Mouse (Mus musculus) liver, postnatal 0 days (tissue): ENCODE data around the gene Ugt1a5. TPM values are rescaled to one million over a fixed set of nuclear protein-coding genes. Genes with fewer than 3 reads are reported as not detected.
"Not testable (repeated sequence)": the region's sequence is repeated elsewhere in the genome, so short reads cannot be mapped to it uniquely, and the experiment has no call there.

Source experiments
- ATAC-seq: fragments of 200-750 bp; cut with Nextera tagmentation; 2 replicates; pipeline ENCODE4 v1.8.0; 2017; ENCODE audit warnings: mild to moderate bottlenecking, moderate library complexity
- DNase-seq: peaks from one replicate; pipeline ENCODE4 v3.0.0-alpha.2; 2016
- H3K27ac ChIP-seq: fragments of 300-500 bp; sonication (generic); 2 replicates; pipeline ENCODE4 v1.5.1; 2014; ENCODE audit warnings: antibody characterized with exemption, moderate library complexity, mild to moderate bottlenecking, low read depth
- H3K27me3 ChIP-seq: fragments of 300-500 bp; sonication (generic); 2 replicates; pipeline ENCODE4 v1.6.1; 2014; ENCODE audit warnings: low read length, control low read depth, mixed read lengths; ENCODE audit not compliant: insufficient read depth
- H3K36me3 ChIP-seq: fragments of 300-500 bp; sonication (generic); replicated peaks from 2 replicates; pipeline ENCODE4 v1.6.1; 2014; ENCODE audit warnings: mild to moderate bottlenecking, control low read depth, low read length, moderate library complexity, mixed read lengths; ENCODE audit not compliant: insufficient read depth
- H3K4me1 ChIP-seq: fragments of 300-500 bp; sonication (generic); 2 replicates; pipeline ENCODE4 v1.6.1; 2014; ENCODE audit warnings: antibody characterized with exemption, mild to moderate bottlenecking, control low read depth; ENCODE audit not compliant: insufficient read depth
- H3K4me2 ChIP-seq: fragments of 300-500 bp; sonication (generic); 2 replicates; pipeline ENCODE4 v1.6.1; 2014; ENCODE audit warnings: low read depth, mild to moderate bottlenecking, low read length, moderate library complexity, mixed read lengths
- H3K4me3 ChIP-seq: fragments of 300-500 bp; sonication (generic); 2 replicates; pipeline ENCODE4 v1.5.1; 2014; ENCODE audit warnings: low read depth, low read length
- H3K9ac ChIP-seq: fragments of 300-500 bp; sonication (generic); replicated peaks from 2 replicates; pipeline ENCODE4 v1.6.1; 2014; ENCODE audit warnings: mild to moderate bottlenecking, moderate library complexity
- H3K9me3 ChIP-seq: fragments of 300-500 bp; sonication (generic); 2 replicates; pipeline ENCODE4 v1.6.1; 2016; ENCODE audit warnings: mild to moderate bottlenecking, control low read depth, low read length, mixed read lengths
- CTCF ChIP-seq: sonication (generic); IDR thresholded peaks from 2 replicates; pipeline ENCODE4 v1.5.1; 2016; ENCODE audit warnings: antibody characterized with exemption, low read depth
- EP300 ChIP-seq: IDR thresholded peaks from 2 replicates; pipeline ENCODE4 v1.6.1; 2016; ENCODE audit warnings: antibody characterized with exemption, low read depth, mild to moderate bottlenecking
- WGBS: fragments of 180-500 bp; shearing (Covaris S2); extraction: QIAGEN DNeasy Blood & Tissue Kit; methylation state at CpG from one replicate; pipeline ENCODE4 v1.1.7; 2014; ENCODE audit not compliant: insufficient replicate concordance; 5-methylcytosine and 5-hydroxymethylcytosine counted together
- polyA plus RNA-seq: library from polyadenylated mRNA; unstranded; fragments of >200 nt; fragmentation: Nextera tagmentation; extraction: Ambion mirVana; gene quantifications from 2 replicates; pipeline ENCODE4 v1.2.1, GENCODE M21; 2015

Ugt1a5 gene
- 0.08 and 0.19 TPM in 2 replicates for polyA plus RNA-seq

- WGBS, result 81% methylated on average over 5 of the region's 5 CpGs
- no peaks in the 10 kb centered on the region for H3K4me1 ChIP-seq
- H3K36me3 ChIP-seq, result no peaks in the 10 kb centered on the region
- no peak within 1 kb of the TSS for H3K9ac ChIP-seq
- DNase-seq, result no peak
- H3K9me3 ChIP-seq, result no peaks in the 10 kb centered on the region
- no peak within 1 kb of the TSS; the same call in 1 of the 2 replicates for H3K27ac ChIP-seq
- ATAC-seq, result no peak
- no peaks in the 10 kb centered on the region for H3K27me3 ChIP-seq
- H3K4me2 ChIP-seq, result no peak within 1 kb of the TSS
- no peak within 1 kb of the TSS for H3K4me3 ChIP-seq
- TF ChIP-seq CTCF, result no peak
- no peak for TF ChIP-seq EP300
Measured at GRCm38 (mm10) chr1:88165711-88166110, at the start of gene Ugt1a5. Gene Ugt1a5 (plus strand): TSS chr1:88166012.

- ATAC-seq, result peak; percentile 49
- H3K4me2 ChIP-seq, H3K4me1 ChIP-seq, DNase-seq, H3K27me3 ChIP-seq, H3K4me3 ChIP-seq, H3K36me3 ChIP-seq, H3K9me3 ChIP-seq, H3K27ac ChIP-seq, H3K9ac ChIP-seq: not testable (repeated sequence)
- WGBS, result 17% methylated on average over 4 of the region's 4 CpGs
- TF ChIP-seq CTCF, result peak; percentile 51
Measured at GRCm38 (mm10) chr1:88120550-88120949, 45.3 kb upstream of the Ugt1a5 start.

GRCm38 (mm10) chr1:88121521-88121920, 44.3 kb upstream of the Ugt1a5 start:
- WGBS, result no CpG with 5 or more reads among the region's 1 CpGs
- not testable (repeated sequence) for H3K4me1 ChIP-seq, H3K27ac ChIP-seq, H3K9me3 ChIP-seq, H3K4me2 ChIP-seq, H3K27me3 ChIP-seq, H3K36me3 ChIP-seq, H3K9ac ChIP-seq, H3K4me3 ChIP-seq, ATAC-seq
- peak; percentile 65 for TF ChIP-seq CTCF
- DNase-seq, result peak; percentile 39

- H3K36me3 ChIP-seq, ATAC-seq: not testable (repeated sequence)
Measured at GRCm38 (mm10) chr1:88125827-88126360, 39.9 kb upstream of the Ugt1a5 start.

GRCm38 (mm10) chr1:88129091-88129490, 36.7 kb upstream of the Ugt1a5 start:
- H3K4me3 ChIP-seq, H3K9me3 ChIP-seq, DNase-seq, H3K27me3 ChIP-seq, H3K27ac ChIP-seq, H3K9ac ChIP-seq, H3K4me2 ChIP-seq, H3K36me3 ChIP-seq, H3K4me1 ChIP-seq, ATAC-seq: not testable (repeated sequence)
- 83% methylated on average over 2 of the region's 2 CpGs for WGBS

More at GRCm38 (mm10) chr1:88125827-88126360, 39.9 kb upstream of the Ugt1a5 start:
- not testable (repeated sequence) for H3K4me1 ChIP-seq, H3K4me2 ChIP-seq, H3K27ac ChIP-seq, H3K9ac ChIP-seq, H3K9me3 ChIP-seq, H3K4me3 ChIP-seq, DNase-seq, H3K27me3 ChIP-seq
- 64% methylated on average over 3 of the region's 4 CpGs for WGBS
- peak; percentile 32; the same call in 1 of the 2 replicates for TF ChIP-seq CTCF

GRCm38 (mm10) chr1:88130223-88130622, 35.6 kb upstream of the Ugt1a5 start:
- not testable (repeated sequence) for H3K4me2 ChIP-seq, H3K9me3 ChIP-seq, H3K36me3 ChIP-seq, H3K27ac ChIP-seq, H3K27me3 ChIP-seq, H3K9ac ChIP-seq, DNase-seq, H3K4me3 ChIP-seq
- H3K4me1 ChIP-seq, result peaks cover 12% of the 10 kb centered on the region
- peak; percentile 36; the same call in 1 of the 2 replicates for ATAC-seq
- 61% methylated on average over 1 of the region's 1 CpGs for WGBS

GRCm38 (mm10) chr1:88133908-88134456, 31.8 kb upstream of the Ugt1a5 start:
- 26% methylated on average over 3 of the region's 3 CpGs for WGBS
- Histone ChIP-seq H3K4me1 (peaks cover 17% of the 10 kb centered on the region), H3K36me3 (no peaks in the 10 kb centered on the region), H3K4me2 (no peak overlapping the region), H3K27me3 (no peaks in the 10 kb centered on the region), H3K27ac (peak overlapping the region; percentile 34; the same call in 1 of the 2 replicates), H3K9me3 (no peaks in the 10 kb centered on the region), H3K9ac (no peak overlapping the region), H3K4me3 (no peak overlapping the region)
- DNase-seq (no peak), ATAC-seq (no peak)
- TF ChIP-seq EP300, result no peak
- no peak for TF ChIP-seq CTCF

- not testable (repeated sequence) for H3K27me3 ChIP-seq, DNase-seq, H3K4me3 ChIP-seq, H3K9me3 ChIP-seq, H3K4me2 ChIP-seq, H3K9ac ChIP-seq, H3K36me3 ChIP-seq
- Histone ChIP-seq H3K4me1 (peaks cover 17% of the 10 kb centered on the region), H3K27ac (peak within 1 kb of the TSS; percentile 34; the same call in 1 of the 2 replicates)
- WGBS, result 12% methylated on average over 5 of the region's 5 CpGs
- peak; percentile 46 for ATAC-seq
Measured at GRCm38 (mm10) chr1:88134457-88135011, 31.3 kb upstream of the Ugt1a5 start, which contains the start of gene Ugt1a6a. Gene Ugt1a6a (plus strand): TSS chr1:88134809.

- not testable (repeated sequence) for DNase-seq, H3K9ac ChIP-seq, H3K27me3 ChIP-seq, H3K27ac ChIP-seq, H3K4me2 ChIP-seq, H3K4me3 ChIP-seq, H3K9me3 ChIP-seq, ATAC-seq, H3K36me3 ChIP-seq
- H3K4me1 ChIP-seq, result peaks cover 17% of the 10 kb centered on the region
- WGBS, result 84% methylated on average over 5 of the region's 6 CpGs
Measured at GRCm38 (mm10) chr1:88135229-88135904, 30.4 kb upstream of the Ugt1a5 start.
